Mouse (Mus musculus): Measurements from ENCODE around the gene Otof. TPM values are rescaled to one million over a fixed set of nuclear protein-coding genes. Genes with fewer than 3 reads are reported as not detected.

The Otof gene
- total and polyA plus RNA-seq, 3 experiments, result under 0.01 TPM; not detected in 2

GRCm38 (mm10) chr5:30416665-30417064 is 45.1 kb downstream of the Otof start:
- Histone ChIP-seq H3K9me3 (replicated peaks) (no peaks in the 10 kb centered on the region), H3K4me3 (ENCODE audit: low read depth, low read length) (no peak overlapping the region), H3K4me1 (ENCODE audit: insufficient read depth, low read depth, low read length) (no peaks in the 10 kb centered on the region), H3K36me3 (replicated peaks) (no peaks in the 10 kb centered on the region), H3K27me3 (ENCODE audit: insufficient read depth, low read length) (peaks cover 7% of the 10 kb centered on the region)
- ATAC-seq (ENCODE audit: extremely low read depth, insufficient number of reproducible peaks, low FRiP score, poor library complexity, severe bottlenecking) (no peak), DNase-seq (ENCODE audit: low spot score) (no peak)
- TF ChIP-seq POLR2AphosphoS5 (IDR thresholded peaks at IDR 0.05; ENCODE audit: insufficient replicate concordance, low read depth, low read length) (no peak), CTCF (IDR thresholded peaks at IDR 0.05; ENCODE audit: low read depth, low read length) (no peak), GATA1 (IDR thresholded peaks at IDR 0.05; ENCODE audit: borderline replicate concordance, low read length) (no peak), GATA2 (IDR thresholded peaks at IDR 0.05; ENCODE audit: borderline replicate concordance, low read depth, low read length) (no peak), TAL1 (conservative IDR thresholded peaks at IDR 0.05; ENCODE audit: low read depth, low read length) (no peak)

GRCm38 (mm10) chr5:30415876-30416275 is 45.9 kb downstream of the Otof start:
- TF ChIP-seq GATA2 (IDR thresholded peaks at IDR 0.05; ENCODE audit: borderline replicate concordance, low read depth, low read length) (no peak), CTCF (IDR thresholded peaks at IDR 0.05; ENCODE audit: low read depth, low read length) (no peak), POLR2AphosphoS5 (IDR thresholded peaks at IDR 0.05; ENCODE audit: insufficient replicate concordance, low read depth, low read length) (no peak), TAL1 (conservative IDR thresholded peaks at IDR 0.05; ENCODE audit: low read depth, low read length) (no peak), GATA1 (IDR thresholded peaks at IDR 0.05; ENCODE audit: borderline replicate concordance, low read length) (no peak)
- Histone ChIP-seq H3K4me3 (ENCODE audit: low read depth, low read length) (no peak overlapping the region), H3K27me3 (ENCODE audit: insufficient read depth, low read length) (peaks cover 7% of the 10 kb centered on the region), H3K9me3 (replicated peaks) (no peaks in the 10 kb centered on the region), H3K36me3 (replicated peaks) (no peaks in the 10 kb centered on the region), H3K4me1 (ENCODE audit: insufficient read depth, low read depth, low read length) (no peaks in the 10 kb centered on the region)
- ATAC-seq (ENCODE audit: extremely low read depth, insufficient number of reproducible peaks, low FRiP score, poor library complexity, severe bottlenecking) (no peak), DNase-seq (ENCODE audit: low spot score) (no peak)

GRCm38 (mm10) chr5:30415381-30415780 is 46.4 kb downstream of the Otof start:
- Histone ChIP-seq H3K36me3 (replicated peaks) (no peaks in the 10 kb centered on the region), H3K27me3 (ENCODE audit: insufficient read depth, low read length) (peaks cover 7% of the 10 kb centered on the region), H3K4me1 (ENCODE audit: insufficient read depth, low read depth, low read length) (no peaks in the 10 kb centered on the region), H3K9me3 (replicated peaks) (no peaks in the 10 kb centered on the region), H3K4me3 (ENCODE audit: low read depth, low read length) (no peak overlapping the region)
- TF ChIP-seq GATA2 (IDR thresholded peaks at IDR 0.05; ENCODE audit: borderline replicate concordance, low read depth, low read length) (no peak), POLR2AphosphoS5 (IDR thresholded peaks at IDR 0.05; ENCODE audit: insufficient replicate concordance, low read depth, low read length) (no peak), CTCF (IDR thresholded peaks at IDR 0.05; ENCODE audit: low read depth, low read length) (no peak), TAL1 (conservative IDR thresholded peaks at IDR 0.05; ENCODE audit: low read depth, low read length) (no peak), GATA1 (IDR thresholded peaks at IDR 0.05; ENCODE audit: borderline replicate concordance, low read length) (no peak)
- DNase-seq (ENCODE audit: low spot score), result no peak
- no peak for ATAC-seq (ENCODE audit: extremely low read depth, insufficient number of reproducible peaks, low FRiP score, poor library complexity, severe bottlenecking)

- no peaks in the 10 kb centered on the region for H3K36me3 ChIP-seq (replicated peaks)
- peaks cover 12% of the 10 kb centered on the region for H3K27me3 ChIP-seq (ENCODE audit: insufficient read depth, low read length)
- ATAC-seq (ENCODE audit: extremely low read depth, insufficient number of reproducible peaks, low FRiP score, poor library complexity, severe bottlenecking) (no peak), DNase-seq (ENCODE audit: low spot score) (no peak)
- H3K9me3 ChIP-seq (replicated peaks), result no peaks in the 10 kb centered on the region
- no peak for TF ChIP-seq CTCF (IDR thresholded peaks at IDR 0.05; ENCODE audit: low read depth, low read length)
- H3K4me1 ChIP-seq (ENCODE audit: insufficient read depth, low read depth, low read length), result no peaks in the 10 kb centered on the region
- no peak overlapping the region for H3K4me3 ChIP-seq (ENCODE audit: low read depth, low read length)
These were observed 50.2 kb downstream of the Otof start for GRCm38 (mm10) chr5:30411524-30411923.

GRCm38 (mm10) chr5:30406876-30407275 is 54.9 kb downstream of the Otof start:
- ATAC-seq (ENCODE audit: extremely low read depth, insufficient number of reproducible peaks, low FRiP score, poor library complexity, severe bottlenecking) (no peak), DNase-seq (ENCODE audit: low spot score) (no peak)
- Histone ChIP-seq H3K36me3 (replicated peaks) (no peaks in the 10 kb centered on the region), H3K4me3 (ENCODE audit: low read depth, low read length) (no peak overlapping the region), H3K4me1 (ENCODE audit: insufficient read depth, low read depth, low read length) (no peaks in the 10 kb centered on the region), H3K27me3 (ENCODE audit: insufficient read depth, low read length) (peaks cover 18% of the 10 kb centered on the region), H3K9me3 (replicated peaks) (no peaks in the 10 kb centered on the region)
- TF ChIP-seq POLR2AphosphoS5 (IDR thresholded peaks at IDR 0.05; ENCODE audit: insufficient replicate concordance, low read depth, low read length), result no peak
- no peak for TF ChIP-seq CTCF (IDR thresholded peaks at IDR 0.05; ENCODE audit: low read depth, low read length)
- no peak for TF ChIP-seq GATA1 (IDR thresholded peaks at IDR 0.05; ENCODE audit: borderline replicate concordance, low read length)
- TF ChIP-seq TAL1 (conservative IDR thresholded peaks at IDR 0.05; ENCODE audit: low read depth, low read length), result no peak
- TF ChIP-seq GATA2 (IDR thresholded peaks at IDR 0.05; ENCODE audit: borderline replicate concordance, low read depth, low read length), result no peak

- Histone ChIP-seq H3K36me3 (replicated peaks) (no peaks in the 10 kb centered on the region), H3K4me3 (ENCODE audit: low read depth, low read length) (no peak overlapping the region), H3K4me1 (ENCODE audit: insufficient read depth, low read depth, low read length) (no peaks in the 10 kb centered on the region), H3K27me3 (ENCODE audit: insufficient read depth, low read length) (peaks cover 21% of the 10 kb centered on the region; the same call in 1 of the 2 replicates), H3K9me3 (replicated peaks) (no peaks in the 10 kb centered on the region)
- TF ChIP-seq CTCF (IDR thresholded peaks at IDR 0.05; ENCODE audit: low read depth, low read length) (no peak), GATA2 (IDR thresholded peaks at IDR 0.05; ENCODE audit: borderline replicate concordance, low read depth, low read length) (no peak), POLR2AphosphoS5 (IDR thresholded peaks at IDR 0.05; ENCODE audit: insufficient replicate concordance, low read depth, low read length) (no peak), TAL1 (conservative IDR thresholded peaks at IDR 0.05; ENCODE audit: low read depth, low read length) (no peak), GATA1 (IDR thresholded peaks at IDR 0.05; ENCODE audit: borderline replicate concordance, low read length) (no peak)
- no peak for ATAC-seq (ENCODE audit: extremely low read depth, insufficient number of reproducible peaks, low FRiP score, poor library complexity, severe bottlenecking)
- DNase-seq (ENCODE audit: low spot score), result no peak
These were observed 60.6 kb downstream of the Otof start for GRCm38 (mm10) chr5:30401165-30401564.

GRCm38 (mm10) chr5:30400521-30400920 is 61.2 kb downstream of the Otof start:
- DNase-seq (ENCODE audit: low spot score), result no peak
- Histone ChIP-seq H3K4me3 (ENCODE audit: low read depth, low read length) (no peak overlapping the region), H3K36me3 (replicated peaks) (no peaks in the 10 kb centered on the region), H3K9me3 (replicated peaks) (no peaks in the 10 kb centered on the region), H3K4me1 (ENCODE audit: insufficient read depth, low read depth, low read length) (no peaks in the 10 kb centered on the region), H3K27me3 (ENCODE audit: insufficient read depth, low read length) (peaks cover 18% of the 10 kb centered on the region; the same call in 1 of the 2 replicates)
- no peak for ATAC-seq (ENCODE audit: extremely low read depth, insufficient number of reproducible peaks, low FRiP score, poor library complexity, severe bottlenecking)
- TF ChIP-seq CTCF (IDR thresholded peaks at IDR 0.05; ENCODE audit: low read depth, low read length) (no peak), TAL1 (conservative IDR thresholded peaks at IDR 0.05; ENCODE audit: low read depth, low read length) (no peak), GATA1 (IDR thresholded peaks at IDR 0.05; ENCODE audit: borderline replicate concordance, low read length) (no peak), POLR2AphosphoS5 (IDR thresholded peaks at IDR 0.05; ENCODE audit: insufficient replicate concordance, low read depth, low read length) (no peak), GATA2 (IDR thresholded peaks at IDR 0.05; ENCODE audit: borderline replicate concordance, low read depth, low read length) (no peak)

Data from G1E (cell line).